Mouse (Mus musculus): ENCODE measurements at regions not wholly inside any gene's neighbourhood (a gene's known extent, or its start where the extent isn't known, plus 50 kb on each side); places are given as distances from the start of the nearest gene placed in this dataset.
A peak's percentile ranks its signal among the peaks of the same experiment; 100 is the strongest.

DNA sequence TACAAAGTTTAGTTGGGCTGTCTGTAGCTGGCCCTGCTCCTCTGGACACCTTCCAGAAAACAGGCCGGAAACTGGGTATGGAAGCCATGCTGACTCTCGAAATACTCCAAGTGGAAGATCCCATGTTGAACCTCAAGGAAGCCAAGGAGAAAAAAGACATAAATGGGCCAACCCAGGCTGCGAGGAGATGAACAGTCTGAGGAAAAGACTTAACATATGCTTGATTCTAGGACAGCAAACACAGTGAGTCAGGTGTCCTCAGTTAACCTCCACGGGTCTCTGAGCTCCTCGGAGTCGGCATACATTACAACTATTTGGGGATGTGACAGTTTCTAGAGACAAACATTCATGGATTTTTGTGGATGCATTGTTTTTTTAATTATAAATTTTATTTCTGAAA, 60.0 kb upstream of the Msi2 start:
- Histone ChIP-seq H3K27me3 (ENCODE audit: control insufficient read depth, insufficient read depth, low read length) (no peaks in the 10 kb centered on the region), H3K9me3 (replicated peaks; ENCODE audit: control insufficient read depth, low read length) (no peaks in the 10 kb centered on the region), H3K36me3 (replicated peaks; ENCODE audit: control insufficient read depth, insufficient read depth, low read depth, low read length) (no peaks in the 10 kb centered on the region), H3K4me1 (ENCODE audit: control insufficient read depth, insufficient read depth, low read length) (no peaks in the 10 kb centered on the region), H3K9ac (replicated peaks; ENCODE audit: low read length) (no peak overlapping the region), H3K4me2 (ENCODE audit: low read depth, low read length) (no peak overlapping the region), H3K4me3 (ENCODE audit: low read depth, low read length) (no peak overlapping the region), H3K27ac (replicated peaks; ENCODE audit: low read depth, low read length) (no peak overlapping the region)
- DNase-seq (ENCODE audit: low spot score) (no peak), ATAC-seq (replicated peaks; ENCODE audit: insufficient number of reproducible peaks, low FRiP score, low TSS enrichment, low read depth) (no peak)
- 95% methylated on average over 6 of the region's 6 CpGs for WGBS

GRCm38 (mm10) chr11:88774401-88774931, 56.2 kb upstream of the Msi2 start:
- Histone ChIP-seq H3K4me2 (ENCODE audit: low read depth, low read length) (no peak overlapping the region), H3K27me3 (ENCODE audit: control insufficient read depth, insufficient read depth, low read length) (no peaks in the 10 kb centered on the region), H3K27ac (replicated peaks; ENCODE audit: low read depth, low read length) (no peak overlapping the region), H3K9me3 (replicated peaks; ENCODE audit: control insufficient read depth, low read length) (no peaks in the 10 kb centered on the region), H3K4me1 (ENCODE audit: control insufficient read depth, insufficient read depth, low read length) (no peaks in the 10 kb centered on the region), H3K36me3 (replicated peaks; ENCODE audit: control insufficient read depth, insufficient read depth, low read depth, low read length) (no peaks in the 10 kb centered on the region), H3K9ac (replicated peaks; ENCODE audit: low read length) (no peak overlapping the region), H3K4me3 (ENCODE audit: low read depth, low read length) (no peak overlapping the region)
- WGBS: 42% methylated on average over 4 of the region's 4 CpGs
- ATAC-seq (replicated peaks; ENCODE audit: insufficient number of reproducible peaks, low FRiP score, low TSS enrichment, low read depth): no peak
- DNase-seq (ENCODE audit: low spot score): no peak

DNA sequence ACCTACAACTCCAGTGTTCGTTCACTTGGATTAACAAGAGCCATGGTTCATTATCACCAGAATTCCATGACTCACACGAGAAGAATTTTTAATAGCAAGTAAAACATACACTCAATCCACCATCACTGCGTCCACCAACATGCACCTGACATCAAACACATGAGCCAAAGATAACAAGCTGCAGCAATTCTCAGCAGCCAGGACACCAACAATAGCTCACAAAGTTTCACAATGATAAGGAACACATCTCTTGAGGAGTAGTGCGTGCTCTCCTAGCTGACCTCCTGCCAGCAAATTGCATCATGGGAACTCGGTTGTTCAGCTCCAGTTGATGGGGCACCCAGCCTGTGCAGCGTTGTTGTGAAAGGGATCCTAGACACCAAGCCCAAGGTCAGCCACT, 55.6 kb upstream of the Msi2 start:
- no peak overlapping the region for H3K4me2 ChIP-seq (ENCODE audit: low read depth, low read length)
- no peaks in the 10 kb centered on the region for H3K9me3 ChIP-seq (replicated peaks; ENCODE audit: control insufficient read depth, low read length)
- H3K27me3 ChIP-seq (ENCODE audit: control insufficient read depth, insufficient read depth, low read length): no peaks in the 10 kb centered on the region
- no peak for ATAC-seq (replicated peaks; ENCODE audit: insufficient number of reproducible peaks, low FRiP score, low TSS enrichment, low read depth)
- H3K4me1 ChIP-seq (ENCODE audit: control insufficient read depth, insufficient read depth, low read length): no peaks in the 10 kb centered on the region
- DNase-seq (ENCODE audit: low spot score): no peak
- H3K27ac ChIP-seq (replicated peaks; ENCODE audit: low read depth, low read length): no peak overlapping the region
- WGBS: 79% methylated on average over 6 of the region's 6 CpGs
- H3K4me3 ChIP-seq (ENCODE audit: low read depth, low read length): no peak overlapping the region
- H3K9ac ChIP-seq (replicated peaks; ENCODE audit: low read length): no peak overlapping the region
- H3K36me3 ChIP-seq (replicated peaks; ENCODE audit: control insufficient read depth, insufficient read depth, low read depth, low read length): no peaks in the 10 kb centered on the region

DNA sequence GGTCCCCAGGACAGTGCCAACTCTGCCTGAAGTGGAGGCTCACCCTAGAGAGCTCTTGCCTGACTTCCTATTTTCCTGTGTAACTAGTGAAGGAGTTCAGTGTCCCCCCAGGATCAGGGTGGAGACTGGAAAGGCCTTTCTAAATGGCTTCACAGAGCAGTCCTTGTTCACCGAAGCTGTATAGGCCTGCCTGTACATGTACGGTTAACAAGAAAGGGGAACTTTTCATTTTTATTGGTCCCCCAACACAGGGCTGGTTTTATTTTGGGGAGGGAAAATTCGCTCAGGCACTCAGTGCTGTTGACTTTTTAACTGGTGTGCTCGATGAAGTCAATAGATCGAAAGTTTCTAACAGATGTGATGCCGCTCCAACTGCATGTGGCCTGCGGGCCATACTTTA, 52.1 kb upstream of the Msi2 start:
- DNase-seq (ENCODE audit: low spot score) (no peak), ATAC-seq (replicated peaks; ENCODE audit: insufficient number of reproducible peaks, low FRiP score, low TSS enrichment, low read depth) (no peak)
- H3K4me3 ChIP-seq (ENCODE audit: low read depth, low read length): no peak overlapping the region
- H3K4me2 ChIP-seq (ENCODE audit: low read depth, low read length): no peak overlapping the region; the same call in 1 of the 2 replicates
- H3K9ac ChIP-seq (replicated peaks; ENCODE audit: low read length): no peak overlapping the region
- no peaks in the 10 kb centered on the region for H3K36me3 ChIP-seq (replicated peaks; ENCODE audit: control insufficient read depth, insufficient read depth, low read depth, low read length)
- no peaks in the 10 kb centered on the region for H3K4me1 ChIP-seq (ENCODE audit: control insufficient read depth, insufficient read depth, low read length)
- H3K27me3 ChIP-seq (ENCODE audit: control insufficient read depth, insufficient read depth, low read length): no peaks in the 10 kb centered on the region
- H3K27ac ChIP-seq (replicated peaks; ENCODE audit: low read depth, low read length): 0 out of 2 replicates have a peak overlapping the region, but pooled peaks have one; percentile 41
- no peaks in the 10 kb centered on the region for H3K9me3 ChIP-seq (replicated peaks; ENCODE audit: control insufficient read depth, low read length)
- 67% methylated on average over 7 of the region's 7 CpGs for WGBS
